Mouse (Mus musculus) midbrain, embryonic 11.5 days (tissue): ENCODE data around the gene Cadm2. TPM values are rescaled to one million over a fixed set of nuclear protein-coding genes. Genes with fewer than 3 reads are reported as not detected.

Experiments
- ATAC-seq: fragments of 200-750 bp; cut with Nextera tagmentation; 2 replicates; pipeline ENCODE4 v1.8.0; 2017; ENCODE audit warnings: moderate TSS enrichment, moderate library complexity; ENCODE audit not compliant: low FRiP score
- DNase-seq: peaks from one replicate; pipeline ENCODE4 v3.0.0; 2015; ENCODE audit warnings: low spot score; ENCODE audit errors: missing footprints
- H3K27ac ChIP-seq: fragments of 300-500 bp; sonication (generic); 2 replicates; pipeline ENCODE4 v1.5.1; 2014; ENCODE audit warnings: low read depth, low read length
- H3K27me3 ChIP-seq: fragments of 300-500 bp; sonication (generic); 2 replicates; pipeline ENCODE4 v1.6.1; 2014; ENCODE audit warnings: mild to moderate bottlenecking, low read length, moderate library complexity, mixed read lengths; ENCODE audit not compliant: control insufficient read depth, insufficient read depth
- H3K36me3 ChIP-seq: fragments of 300-500 bp; sonication (generic); 2 replicates; pipeline ENCODE4 v1.6.1; 2014; ENCODE audit warnings: mild to moderate bottlenecking, low read length, moderate library complexity, mixed read lengths; ENCODE audit not compliant: control insufficient read depth, insufficient read depth
- H3K4me1 ChIP-seq: fragments of 300-500 bp; sonication (generic); 2 replicates; pipeline ENCODE4 v1.6.1; 2014; ENCODE audit warnings: low read length; ENCODE audit not compliant: control insufficient read depth, insufficient read depth
- H3K4me2 ChIP-seq: fragments of 300-500 bp; sonication (generic); 2 replicates; pipeline ENCODE4 v1.6.1; 2014; ENCODE audit warnings: mild to moderate bottlenecking, moderate library complexity
- H3K4me3 ChIP-seq: fragments of 300-500 bp; sonication (generic); 2 replicates; pipeline ENCODE4 v1.5.1; 2014; ENCODE audit warnings: low read depth, low read length
- H3K9ac ChIP-seq: fragments of 300-500 bp; sonication (generic); 2 replicates; pipeline ENCODE4 v1.6.1; 2014; ENCODE audit warnings: low read length
- H3K9me3 ChIP-seq: fragments of 300-500 bp; sonication (generic); 2 replicates; pipeline ENCODE4 v1.6.1; 2016; ENCODE audit warnings: low read length; ENCODE audit not compliant: control insufficient read depth
- whole genome bisulfite sequencing: fragments of 180-500 bp; shearing (Covaris S2); extraction: QIAGEN DNeasy Blood & Tissue Kit; methylation state at CpG from one replicate; pipeline ENCODE4 v1.1.7; 2014; 5-methylcytosine and 5-hydroxymethylcytosine counted together
- polyA plus RNA-seq: library from polyadenylated mRNA; unstranded; fragments of >200 nt; fragmentation: Nextera tagmentation; extraction: Ambion mirVana; gene quantifications from 2 replicates; pipeline ENCODE4 v1.2.1, GENCODE M21; 2014

Cadm2 gene
- polyA plus RNA-seq, 1 experiment from 2014 or later: 2.0 TPM

DNA sequence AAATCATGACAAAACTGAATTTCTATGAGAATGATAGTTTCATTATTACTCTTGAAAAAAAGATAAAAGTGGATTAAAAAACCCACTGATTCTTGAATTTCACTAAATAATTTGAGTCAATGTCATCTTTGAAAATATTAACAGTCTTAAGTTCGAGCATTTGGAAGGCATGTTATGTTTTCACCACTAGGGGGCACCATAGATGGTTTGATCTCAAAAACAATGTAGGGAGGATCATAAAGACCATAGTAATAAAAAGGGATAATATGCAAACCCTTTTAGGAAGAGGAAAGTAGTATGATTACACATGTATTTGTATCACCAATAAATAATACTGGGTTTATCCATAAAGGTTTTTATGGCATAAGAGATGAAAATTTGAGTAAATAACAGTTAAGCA is 385.8 kb downstream of the Cadm2 start:
- Histone ChIP-seq H3K4me3 (no peak overlapping the region), H3K4me1 (no peaks in the 10 kb centered on the region), H3K9me3 (no peaks in the 10 kb centered on the region), H3K27ac (no peak overlapping the region), H3K36me3 (no peaks in the 10 kb centered on the region), H3K4me2 (no peak overlapping the region), H3K9ac (no peak overlapping the region), H3K27me3 (no peaks in the 10 kb centered on the region)
- ATAC-seq (no peak), DNase-seq (no peak)
- WGBS: 27% methylated on average over 1 of the region's 1 CpGs

DNA sequence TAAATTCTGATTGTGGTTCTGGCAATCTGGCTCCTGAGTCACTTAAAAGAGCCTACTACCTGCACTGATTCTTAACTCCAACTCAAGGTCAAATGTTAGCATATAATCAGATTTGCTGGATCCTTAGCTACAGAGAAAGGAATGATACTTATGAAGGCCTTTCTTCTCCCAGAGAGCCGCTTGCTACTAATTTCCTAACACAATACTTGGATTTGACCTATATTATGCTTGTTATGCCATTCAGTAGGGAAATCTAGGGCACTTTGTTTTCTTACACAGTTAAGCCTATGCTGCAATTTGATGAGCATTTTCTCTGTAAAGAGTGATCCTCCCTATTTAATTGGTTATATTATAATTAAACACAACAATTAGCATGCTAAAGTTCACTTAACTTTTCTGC is 394.0 kb downstream of the Cadm2 start:
- Histone ChIP-seq H3K4me1 (no peaks in the 10 kb centered on the region), H3K27me3 (no peaks in the 10 kb centered on the region), H3K27ac (no peak overlapping the region), H3K4me2 (no peak overlapping the region), H3K4me3 (no peak overlapping the region), H3K9ac (no peak overlapping the region), H3K36me3 (no peaks in the 10 kb centered on the region), H3K9me3 (no peaks in the 10 kb centered on the region)
- ATAC-seq (no peak), DNase-seq (no peak)
- WGBS: 74% methylated on average over 1 of the region's 1 CpGs

DNA sequence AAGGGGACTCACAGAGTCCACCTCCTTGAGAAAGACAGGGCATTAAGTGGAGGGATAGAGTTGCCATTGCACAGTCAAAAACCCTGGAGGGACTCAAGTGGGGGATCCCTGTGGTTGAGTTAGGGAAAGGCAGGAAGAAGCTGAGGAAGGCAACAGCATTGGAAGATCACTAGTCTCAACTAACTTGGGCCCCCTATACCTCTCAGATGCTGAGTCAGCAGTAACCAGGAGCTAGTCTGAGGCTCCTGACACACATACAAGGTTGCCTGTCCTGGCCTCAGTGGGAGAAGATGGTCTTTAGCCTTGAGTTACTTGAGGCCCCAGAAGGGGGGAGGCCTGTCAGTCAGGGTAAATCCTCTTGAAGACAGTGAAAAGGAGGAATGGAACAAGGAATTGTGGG is 417.4 kb downstream of the Cadm2 start:
- no peak for ATAC-seq

DNA sequence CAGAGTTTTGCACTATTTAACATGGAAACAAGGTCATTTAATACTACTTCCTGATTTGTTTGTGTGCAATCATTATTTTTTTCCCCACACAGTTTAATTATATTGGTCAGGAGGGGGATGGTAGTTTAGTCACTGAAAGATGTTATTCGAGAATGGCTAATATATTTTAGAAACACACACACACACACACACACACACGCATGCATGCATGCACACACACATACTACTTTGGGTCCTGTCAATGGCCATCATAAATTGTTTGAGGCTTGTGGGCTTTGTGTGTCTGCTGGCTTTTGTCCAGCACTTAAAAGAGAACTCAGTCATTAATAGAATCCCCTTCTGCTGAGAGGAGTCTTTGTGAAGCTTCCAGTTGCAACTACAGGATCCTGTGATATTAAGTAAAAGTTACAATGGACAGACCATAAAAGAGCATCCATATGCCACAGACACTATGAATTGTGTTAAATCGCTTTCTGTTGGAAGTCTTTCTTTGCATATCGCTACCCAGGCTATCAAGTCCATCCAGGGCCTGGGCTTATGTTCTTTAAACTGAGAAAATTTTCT is 427.8 kb downstream of the Cadm2 start:
- H3K4me2 ChIP-seq: no peak overlapping the region
- no peak overlapping the region for H3K9ac ChIP-seq
- H3K4me1 ChIP-seq: no peaks in the 10 kb centered on the region
- no peaks in the 10 kb centered on the region for H3K27me3 ChIP-seq
- WGBS: 89% methylated on average over 4 of the region's 4 CpGs
- no peak overlapping the region for H3K4me3 ChIP-seq
- DNase-seq (no peak), ATAC-seq (no peak)
- H3K36me3 ChIP-seq: no peaks in the 10 kb centered on the region
- H3K27ac ChIP-seq: no peak overlapping the region
- H3K9me3 ChIP-seq: no peaks in the 10 kb centered on the region

More for the DNA sequence above, 417.4 kb downstream of the Cadm2 start:
- H3K27ac ChIP-seq: no peak overlapping the region
- H3K4me2 ChIP-seq: no peak overlapping the region
- no peak overlapping the region for H3K9ac ChIP-seq
- no peaks in the 10 kb centered on the region for H3K4me1 ChIP-seq
- no peaks in the 10 kb centered on the region for H3K36me3 ChIP-seq
- no peak for DNase-seq
- H3K27me3 ChIP-seq: no peaks in the 10 kb centered on the region
- H3K9me3 ChIP-seq: no peaks in the 10 kb centered on the region
- H3K4me3 ChIP-seq: no peak overlapping the region

DNA sequence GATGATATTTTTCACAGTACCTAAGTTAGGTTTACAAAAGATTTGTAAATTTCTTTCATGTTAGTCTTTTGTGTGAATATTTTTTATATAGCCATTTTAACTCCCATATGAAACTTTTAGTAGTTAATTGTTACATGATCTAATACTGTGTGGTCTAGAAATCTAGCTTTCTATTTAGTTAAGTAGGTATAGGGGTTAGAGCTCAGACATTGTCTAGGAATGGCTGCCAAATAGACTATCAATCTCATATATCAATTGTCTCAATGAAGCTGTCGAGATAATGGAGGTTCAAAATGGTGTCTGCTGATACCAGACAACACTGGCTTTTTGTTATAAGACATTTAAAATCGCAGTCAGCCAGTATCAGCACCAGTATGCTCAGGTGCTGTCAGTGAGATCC is 428.3 kb downstream of the Cadm2 start:
- Histone ChIP-seq H3K27ac (no peak overlapping the region), H3K4me2 (no peak overlapping the region), H3K4me3 (no peak overlapping the region), H3K36me3 (no peaks in the 10 kb centered on the region), H3K9me3 (no peaks in the 10 kb centered on the region), H3K27me3 (no peaks in the 10 kb centered on the region), H3K4me1 (no peaks in the 10 kb centered on the region), H3K9ac (no peak overlapping the region)
- DNase-seq (no peak), ATAC-seq (no peak)
- 79% methylated on average over 2 of the region's 2 CpGs for WGBS

DNA sequence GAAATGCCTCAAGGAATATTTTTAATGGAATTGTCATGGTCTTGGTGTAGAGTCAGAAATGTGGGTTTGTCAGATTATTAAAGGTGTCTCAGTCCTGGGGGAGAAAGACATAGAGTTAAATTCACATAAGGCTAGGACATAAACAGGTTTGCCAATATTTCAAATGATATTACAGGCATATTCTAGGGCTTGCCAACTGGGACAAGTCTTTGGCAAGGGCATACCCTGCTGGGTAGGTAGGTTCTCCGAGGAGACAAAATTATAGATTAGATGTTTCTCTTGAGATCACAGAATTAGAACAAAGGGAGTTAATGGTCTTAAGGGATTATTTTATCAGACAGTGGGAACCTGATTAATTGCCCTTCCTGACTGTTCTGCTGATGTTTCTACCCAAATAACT is 434.4 kb downstream of the Cadm2 start:
- no peaks in the 10 kb centered on the region for H3K27me3 ChIP-seq
- no peak overlapping the region for H3K9ac ChIP-seq
- no peak for DNase-seq
- no peak overlapping the region for H3K27ac ChIP-seq
- H3K4me1 ChIP-seq: no peaks in the 10 kb centered on the region
- H3K36me3 ChIP-seq: no peaks in the 10 kb centered on the region
- H3K4me2 ChIP-seq: no peak overlapping the region
- no peak overlapping the region for H3K4me3 ChIP-seq
- no peaks in the 10 kb centered on the region for H3K9me3 ChIP-seq
- ATAC-seq: no peak
- WGBS: 74% methylated on average over 1 of the region's 1 CpGs

DNA sequence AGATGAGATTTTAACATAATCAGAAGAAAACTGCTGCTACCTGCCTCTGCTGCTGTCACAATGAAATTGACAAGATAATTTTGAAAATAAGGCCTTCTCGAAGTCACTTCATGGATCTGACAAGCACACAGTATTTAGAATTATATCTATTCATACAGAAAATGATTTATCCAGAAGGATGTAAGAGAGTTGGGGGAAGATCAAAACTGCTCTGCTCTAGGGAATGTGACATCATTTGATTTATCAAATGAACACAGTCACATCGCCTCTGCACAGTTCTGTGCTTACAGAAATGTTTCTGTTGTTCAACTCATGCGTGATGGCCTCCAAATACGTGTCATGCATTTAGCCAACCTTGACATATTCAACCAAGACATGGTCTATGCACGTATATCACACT is 437.8 kb downstream of the Cadm2 start:
- H3K9me3 ChIP-seq: no peaks in the 10 kb centered on the region
- H3K27ac ChIP-seq: no peak overlapping the region
- DNase-seq (no peak), ATAC-seq (no peak)
- H3K36me3 ChIP-seq: no peaks in the 10 kb centered on the region
- H3K27me3 ChIP-seq: no peaks in the 10 kb centered on the region
- H3K4me2 ChIP-seq: no peak overlapping the region
- 89% methylated on average over 5 of the region's 5 CpGs for WGBS
- H3K9ac ChIP-seq: no peak overlapping the region
- H3K4me3 ChIP-seq: no peak overlapping the region
- H3K4me1 ChIP-seq: no peaks in the 10 kb centered on the region

DNA sequence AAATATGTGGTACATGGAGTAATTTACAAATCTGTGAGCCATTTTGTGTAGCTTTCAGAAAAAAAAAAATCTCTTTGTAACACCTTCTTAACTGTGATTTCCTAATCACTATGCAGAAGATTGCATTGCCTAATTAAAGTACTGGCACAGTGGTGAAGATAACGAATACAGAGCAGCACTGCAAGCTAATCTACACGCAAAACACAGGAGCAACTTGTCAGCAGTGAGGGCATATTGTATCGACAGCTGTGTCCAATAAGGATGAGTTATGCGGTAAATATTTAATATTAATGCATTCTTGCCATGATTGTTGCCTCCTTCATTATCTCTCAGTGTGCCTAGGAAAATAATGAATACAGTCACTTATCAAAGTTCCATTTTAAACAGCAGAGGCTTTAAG is 445.3 kb downstream of the Cadm2 start:
- no peak overlapping the region for H3K4me3 ChIP-seq
- H3K27me3 ChIP-seq: no peaks in the 10 kb centered on the region
- no peak overlapping the region for H3K4me2 ChIP-seq
- no peak overlapping the region for H3K27ac ChIP-seq
- no peak overlapping the region for H3K9ac ChIP-seq
- no peaks in the 10 kb centered on the region for H3K4me1 ChIP-seq
- ATAC-seq: 0 out of 2 replicates have a peak, but pooled peaks have one; percentile 44
- H3K36me3 ChIP-seq: no peaks in the 10 kb centered on the region
- H3K9me3 ChIP-seq: no peaks in the 10 kb centered on the region
- 70% methylated on average over 4 of the region's 4 CpGs for WGBS
- DNase-seq: no peak

DNA sequence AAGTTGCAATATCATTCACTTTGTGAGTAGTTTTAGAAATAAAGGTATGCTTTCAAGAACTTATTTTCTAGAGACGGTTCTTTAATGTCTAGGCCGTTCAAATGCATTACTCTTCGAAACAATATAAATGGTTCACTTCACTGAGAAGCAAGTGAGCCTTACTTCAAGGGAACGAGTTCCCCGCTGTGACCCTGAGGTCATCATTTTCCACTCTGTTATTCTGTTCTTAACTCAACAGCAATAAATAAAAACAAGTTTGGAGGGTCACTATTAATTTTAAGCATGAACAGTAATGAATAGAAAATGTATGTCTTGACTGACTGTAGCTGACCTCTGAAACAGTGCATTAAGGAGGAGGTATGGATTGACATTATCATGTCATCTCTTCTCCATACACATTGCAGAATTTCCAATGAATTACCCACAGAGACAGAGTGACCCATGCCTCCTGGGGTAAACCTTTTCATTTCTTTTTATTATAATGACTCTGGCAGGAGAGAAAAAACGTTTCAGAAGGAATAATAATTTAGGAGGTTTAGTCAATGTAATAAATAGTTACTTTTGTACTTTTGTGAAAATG is 458.4 kb downstream of the Cadm2 start:
- 51% methylated on average over 6 of the region's 6 CpGs for WGBS
- H3K4me3 ChIP-seq: no peak overlapping the region
- DNase-seq: no peak
- H3K36me3 ChIP-seq: no peaks in the 10 kb centered on the region
- no peaks in the 10 kb centered on the region for H3K9me3 ChIP-seq
- H3K27me3 ChIP-seq: no peaks in the 10 kb centered on the region
- no peak overlapping the region for H3K9ac ChIP-seq
- no peak overlapping the region for H3K4me2 ChIP-seq
- H3K4me1 ChIP-seq: no peaks in the 10 kb centered on the region
- no peak for ATAC-seq
- no peak overlapping the region for H3K27ac ChIP-seq
